10 mouse cellular contexts compared by ENCODE assay signal in genomic region chr4:149958566-149958965, GRCm38 (mm10). TPM values are rescaled to one million over a fixed set of nuclear protein-coding genes. Genes with fewer than 3 reads are reported as not detected.
A peak's percentile ranks its signal among the peaks of the same experiment; 100 is the strongest.
DNase-seq lines count a peak whose midpoint lies in the region; ATAC-seq and TF ChIP-seq lines count a peak whose summit lies in the region.
"Had no signal": no experiment of that assay in that cellular context is flagged by ENCODE, and none has a peak within 500 bp of the region (broad histone marks: within the 10 kb centered on the region; RNA-seq: fewer than 3 reads in every experiment).

No protein-coding gene starts in this region.

- 6% methylated on average over 5 of the region's 5 CpGs for WGBS in midbrain, embryonic 10.5 days
- WGBS in midbrain, embryonic 16.5 days = 3% methylated on average over 5 of the region's 5 CpGs
- 8% methylated on average over 5 of the region's 5 CpGs for WGBS in embryonic facial prominence, embryonic 10.5 days
- 5% methylated on average over 5 of the region's 5 CpGs for WGBS in liver, postnatal 0 days (ENCODE audit: insufficient replicate concordance)

- peak; percentile 97 for TF ChIP-seq CTCF in liver, postnatal 0 days (IDR thresholded peaks at IDR 0.05; ENCODE audit: low read depth)

- peaks cover 29% of the 10 kb centered on the region for H3K4me1 ChIP-seq in midbrain, embryonic 10.5 days
- peaks cover 12% of the 10 kb centered on the region for H3K4me1 ChIP-seq in midbrain, embryonic 16.5 days (ENCODE audit: control insufficient read depth, insufficient read depth, low read length)
- peaks cover 37% of the 10 kb centered on the region for H3K4me1 ChIP-seq in embryonic facial prominence, embryonic 10.5 days
- peaks cover 7% of the 10 kb centered on the region for H3K4me1 ChIP-seq in liver, postnatal 0 days (ENCODE audit: insufficient read depth)

- no peak overlapping the region for H3K9ac ChIP-seq in midbrain, embryonic 16.5 days (ENCODE audit: low read depth, low read length)
- H3K9ac ChIP-seq in liver, postnatal 0 days (replicated peaks) = no peak overlapping the region
- H3K9ac ChIP-seq: heart, embryonic 13.5 days; stomach, embryonic 15.5 days had no signal

- peaks cover 46% of the 10 kb centered on the region for H3K27me3 ChIP-seq in midbrain, embryonic 10.5 days (ENCODE audit: low read depth, poor library complexity, severe bottlenecking)
- peaks cover 16% of the 10 kb centered on the region for H3K27me3 ChIP-seq in midbrain, embryonic 16.5 days (ENCODE audit: control insufficient read depth, insufficient read depth, low read depth, low read length)
- peaks cover 37% of the 10 kb centered on the region for H3K27me3 ChIP-seq in embryonic facial prominence, embryonic 10.5 days (replicated peaks; ENCODE audit: low read depth, poor library complexity, severe bottlenecking)
- H3K27me3 ChIP-seq in liver, postnatal 0 days (ENCODE audit: insufficient read depth, low read length) = peaks cover 35% of the 10 kb centered on the region

- no peak overlapping the region for H3K27ac ChIP-seq in midbrain, embryonic 10.5 days (replicated peaks)
- no peak overlapping the region for H3K27ac ChIP-seq in midbrain, embryonic 16.5 days (ENCODE audit: low read length)
- H3K27ac ChIP-seq in embryonic facial prominence, embryonic 10.5 days (replicated peaks) = peak overlapping the region; percentile 71
- H3K27ac ChIP-seq in liver, postnatal 0 days (ENCODE audit: low read depth) = no peak overlapping the region
- H3K27ac ChIP-seq: heart, embryonic 13.5 days; stomach, embryonic 15.5 days had no signal

- DNase-seq in midbrain, embryonic 10.5 days (ENCODE audit: low spot score) = peak; percentile 81
- DNase-seq in adrenal gland, postnatal 14 days = peak; percentile 87
- peak; percentile 84 for DNase-seq in embryonic facial prominence, embryonic 10.5 days (ENCODE audit: low spot score)
- DNase-seq in kidney, postnatal 25 days = peak; percentile 74 to 90
- DNase-seq in liver, postnatal 0 days = peak; percentile 82
- DNase-seq in right cerebral cortex, postnatal 36 days (ENCODE audit: low spot score in 2 of 2) = peak; percentile 50 to 70

- no peak overlapping the region for H3K4me3 ChIP-seq in midbrain, embryonic 10.5 days
- H3K4me3 ChIP-seq in midbrain, embryonic 16.5 days (ENCODE audit: low read depth, low read length) = no peak overlapping the region
- no peak overlapping the region for H3K4me3 ChIP-seq in embryonic facial prominence, embryonic 10.5 days
- no peak overlapping the region for H3K4me3 ChIP-seq in liver, postnatal 0 days (ENCODE audit: low read depth, low read length)
- H3K4me3 ChIP-seq: heart, embryonic 13.5 days; stomach, embryonic 15.5 days had no signal

- no peak for TF ChIP-seq EP300 in liver, postnatal 0 days (IDR thresholded peaks at IDR 0.05; ENCODE audit: low read depth)

- no peak for ATAC-seq in midbrain, embryonic 16.5 days
- no peak for ATAC-seq in liver, postnatal 0 days
- no peak; the same call in 1 of the 2 replicates for ATAC-seq in erythroblast, adult 5-6 weeks (replicated peaks; ENCODE audit: low FRiP score, poor library complexity, severe bottlenecking)

- H3K4me2 ChIP-seq in midbrain, embryonic 16.5 days (ENCODE audit: low read length) = no peak overlapping the region
- H3K4me2 ChIP-seq in liver, postnatal 0 days (ENCODE audit: low read depth, low read length) = no peak overlapping the region
- H3K4me2 ChIP-seq: heart, embryonic 13.5 days; stomach, embryonic 15.5 days had no signal

- H3K9me3 ChIP-seq in midbrain, embryonic 10.5 days (replicated peaks) = no peaks in the 10 kb centered on the region
- H3K9me3 ChIP-seq in midbrain, embryonic 16.5 days (replicated peaks; ENCODE audit: control insufficient read depth, low read length, poor library complexity, severe bottlenecking) = no peaks in the 10 kb centered on the region
- H3K9me3 ChIP-seq in embryonic facial prominence, embryonic 10.5 days = peaks cover 5% of the 10 kb centered on the region; the same call in 1 of the 2 replicates
- H3K9me3 ChIP-seq in liver, postnatal 0 days (ENCODE audit: low read length) = no peaks in the 10 kb centered on the region
- H3K9me3 ChIP-seq: heart, embryonic 13.5 days; stomach, embryonic 15.5 days had no signal

- no peaks in the 10 kb centered on the region for H3K36me3 ChIP-seq in midbrain, embryonic 10.5 days
- no peaks in the 10 kb centered on the region for H3K36me3 ChIP-seq in midbrain, embryonic 16.5 days (ENCODE audit: control insufficient read depth, insufficient read depth, low read length)
- no peaks in the 10 kb centered on the region for H3K36me3 ChIP-seq in embryonic facial prominence, embryonic 10.5 days (replicated peaks)
- no peaks in the 10 kb centered on the region for H3K36me3 ChIP-seq in liver, postnatal 0 days (replicated peaks; ENCODE audit: insufficient read depth, low read length)
- H3K36me3 ChIP-seq: heart, embryonic 13.5 days; stomach, embryonic 15.5 days had no signal

RNA-seq across cellular contexts. Expression of gene Spsb1, which starts 3.7 kb away (rescaled TPM):
- polyA plus RNA-seq in midbrain, embryonic 10.5 days (2016; fragmentation: Nextera tagmentation; extraction: Ambion mirVana) = 8.3 and 8.7 TPM in 2 replicates
- 3.8 and 5.1 TPM in 2 replicates for polyA plus RNA-seq in midbrain, embryonic 16.5 days (2015; fragmentation: Nextera tagmentation; extraction: Ambion mirVana)
- total RNA-seq in adrenal gland, postnatal 14 days (2021) = 24.7 and 29.6 TPM in 2 replicates
- polyA plus RNA-seq in embryonic facial prominence, embryonic 10.5 days (2016; fragmentation: Nextera tagmentation; extraction: Ambion mirVana) = 16.7 and 21.4 TPM in 2 replicates
- 1.3 and 1.7 TPM in 2 replicates for polyA plus RNA-seq in liver, postnatal 0 days (2015; fragmentation: Nextera tagmentation; extraction: Ambion mirVana)
- not detected in 2 replicates for total RNA-seq in erythroblast, adult 5-6 weeks (2015; ENCODE audit: low replicate concordance)
- 0.42 TPM in 1 of 2 replicates, not detected in the other for total RNA-seq in erythroblast, adult 5-6 weeks (2017; ENCODE audit: low replicate concordance)

RNA-seq across cellular contexts. Expression of gene H6pd, which starts 50.3 kb away (rescaled TPM):
- 3.7 and 4.0 TPM in 2 replicates for polyA plus RNA-seq in midbrain, embryonic 10.5 days (2016; fragmentation: Nextera tagmentation; extraction: Ambion mirVana)
- 2.5 and 3.1 TPM in 2 replicates for polyA plus RNA-seq in midbrain, embryonic 16.5 days (2015; fragmentation: Nextera tagmentation; extraction: Ambion mirVana)
- 115 and 132 TPM in 2 replicates for total RNA-seq in adrenal gland, postnatal 14 days (2021)
- 4.9 and 5.3 TPM in 2 replicates for polyA plus RNA-seq in embryonic facial prominence, embryonic 10.5 days (2016; fragmentation: Nextera tagmentation; extraction: Ambion mirVana)
- 33.0 and 36.5 TPM in 2 replicates for polyA plus RNA-seq in liver, postnatal 0 days (2015; fragmentation: Nextera tagmentation; extraction: Ambion mirVana)
- total RNA-seq in erythroblast, adult 5-6 weeks (2015; ENCODE audit: low replicate concordance) = 4.8 and 6.5 TPM in 2 replicates
- 4.2 and 7.0 TPM in 2 replicates for total RNA-seq in erythroblast, adult 5-6 weeks (2017; ENCODE audit: low replicate concordance)
